Mouse (Mus musculus): ENCODE data around the gene Olfr724.
"Not testable (repeated sequence)": the region's sequence is repeated elsewhere in the genome, so short reads cannot be mapped to it uniquely, and the experiment has no call there.

The Olfr724 gene

DNA sequence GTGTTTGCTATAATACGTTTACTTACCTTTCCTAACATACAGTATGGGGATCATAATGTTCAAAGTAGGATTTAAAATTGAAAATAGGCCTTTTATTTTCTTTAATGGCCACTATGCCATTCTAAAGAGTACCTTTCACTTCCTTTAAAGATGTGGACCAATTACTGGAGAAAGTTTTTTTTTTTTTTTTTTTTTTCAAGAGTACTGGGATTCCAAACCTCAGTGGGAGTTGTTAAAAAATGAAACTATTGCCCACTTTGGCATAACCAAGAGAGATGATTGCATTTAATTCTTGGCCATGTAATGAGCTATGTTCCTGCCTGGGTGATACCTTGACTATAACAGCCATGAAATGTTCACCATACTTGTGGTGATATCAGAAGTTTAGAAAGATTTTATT is at the start of gene Olfr724:
Gene Olfr724 (minus strand): TSS at position 101 of the 400 bp plus-strand sequence.
- POLR2A ChIA-PET, CTCF ChIA-PET: not testable (repeated sequence)

DNA sequence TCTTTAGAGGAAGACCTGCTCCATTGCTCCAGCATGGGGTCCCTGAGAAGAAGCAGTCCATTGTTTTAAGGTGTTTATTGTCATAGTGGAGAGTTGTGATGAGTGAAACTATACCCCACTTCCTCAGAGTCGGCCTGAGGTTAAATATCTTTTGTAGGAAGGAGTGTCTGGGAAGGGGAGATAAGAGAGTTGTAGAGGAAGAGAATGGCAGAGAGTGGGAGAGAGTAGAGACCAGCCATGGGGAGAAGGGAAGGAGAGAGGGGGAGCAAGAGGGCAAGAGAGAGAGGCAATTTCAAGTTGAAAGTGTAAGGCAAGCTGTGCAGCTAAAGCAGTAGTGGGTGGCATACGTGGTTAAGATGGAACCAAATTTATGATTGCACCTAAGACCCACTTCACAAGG is 7.2 kb downstream of the Olfr724 start:
- POLR2A ChIA-PET: no interaction called here

DNA sequence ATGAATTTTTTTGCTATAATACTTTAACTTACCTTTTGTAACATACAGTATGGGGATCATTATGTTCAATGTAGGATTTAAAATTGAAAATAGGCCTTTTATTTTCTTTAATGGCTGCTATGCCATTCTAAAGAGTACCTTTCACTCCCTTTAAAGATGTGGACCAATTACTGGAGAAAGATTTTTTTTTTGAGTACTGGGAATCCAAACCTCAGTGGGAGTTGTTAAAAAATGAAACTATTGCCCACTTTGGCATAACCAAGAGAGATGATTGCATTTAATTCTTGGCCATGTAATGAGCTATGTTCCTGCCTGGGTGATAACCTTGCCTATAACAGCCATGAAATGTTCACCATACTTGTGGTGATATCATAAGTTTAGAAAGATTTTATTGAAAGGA is 31.4 kb downstream of the Olfr724 start, which contains the start of gene Olfr723:
Gene Olfr723 (minus strand): TSS at position 101 of the 400 bp plus-strand sequence.
- CTCF ChIA-PET: interaction anchor here in 1 of 4 experiments (0.7 kb wide), 1 partner anchor 1245 kb away, joined by 3 read pairs; no protein-coding TSS in a partner anchor

More for the DNA sequence above, 7.2 kb downstream of the Olfr724 start:
- CTCF ChIA-PET: no interaction called here

More for the DNA sequence above, 31.4 kb downstream of the Olfr724 start, which contains the start of gene Olfr723:
- POLR2A ChIA-PET: not testable (repeated sequence)
